Mouse (Mus musculus): Measurements from ENCODE around the gene Camkk2. TPM values are rescaled to one million over a fixed set of nuclear protein-coding genes. Genes with fewer than 3 reads are reported as not detected.

The Camkk2 gene
- total RNA-seq, 2 experiments from 2014 or later: 3.0 to 3.9 TPM

DNA sequence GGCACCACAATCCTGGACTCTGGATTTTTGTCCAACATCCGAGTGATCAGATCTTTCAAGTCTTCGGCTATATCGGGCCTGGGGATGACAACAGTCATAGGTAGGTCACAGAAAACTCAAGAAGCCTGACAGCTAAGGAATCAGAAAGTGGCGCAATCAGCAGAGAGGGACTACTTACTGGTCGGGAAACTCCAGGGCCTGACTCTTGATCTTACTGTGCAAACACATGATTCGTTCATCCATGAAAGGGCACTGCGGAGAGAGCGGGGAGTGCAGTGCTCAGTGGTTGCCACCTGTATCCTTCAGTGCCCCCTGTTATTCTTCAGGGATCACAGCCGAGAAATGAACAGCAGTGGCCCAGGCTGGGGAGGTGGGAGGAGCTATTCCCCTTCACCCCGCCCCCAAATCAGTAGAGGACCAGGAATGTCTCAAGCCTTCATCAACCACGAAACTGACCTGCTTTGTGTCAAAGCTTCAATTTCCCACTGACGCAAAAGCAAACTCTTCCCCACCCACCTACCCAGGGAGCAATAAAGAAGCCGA, 35.3 kb downstream of the Camkk2 start:
- DNase-seq (ENCODE audit: low spot score): no peak

DNA sequence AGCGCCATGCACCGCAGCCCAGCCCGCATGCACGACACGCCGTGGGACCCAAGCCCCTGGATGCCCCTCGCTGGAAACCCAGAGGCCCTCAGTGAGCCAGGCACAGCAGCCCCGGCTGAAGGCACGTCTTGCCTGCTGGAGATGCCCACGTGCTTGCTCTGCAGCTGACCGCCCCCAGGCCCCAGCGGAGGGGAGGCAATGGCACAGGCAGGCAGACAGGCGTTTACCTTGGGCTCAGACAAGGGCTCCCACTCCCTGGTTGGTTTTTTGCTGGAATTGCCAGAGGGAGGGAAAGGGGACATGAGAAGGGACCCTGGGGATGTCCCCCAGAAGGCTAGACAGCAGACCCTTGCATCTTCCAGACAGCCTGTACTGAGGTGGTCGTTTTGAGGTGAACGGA, 42.4 kb downstream of the Camkk2 start:
- no peak for DNase-seq (ENCODE audit: low spot score)

DNA sequence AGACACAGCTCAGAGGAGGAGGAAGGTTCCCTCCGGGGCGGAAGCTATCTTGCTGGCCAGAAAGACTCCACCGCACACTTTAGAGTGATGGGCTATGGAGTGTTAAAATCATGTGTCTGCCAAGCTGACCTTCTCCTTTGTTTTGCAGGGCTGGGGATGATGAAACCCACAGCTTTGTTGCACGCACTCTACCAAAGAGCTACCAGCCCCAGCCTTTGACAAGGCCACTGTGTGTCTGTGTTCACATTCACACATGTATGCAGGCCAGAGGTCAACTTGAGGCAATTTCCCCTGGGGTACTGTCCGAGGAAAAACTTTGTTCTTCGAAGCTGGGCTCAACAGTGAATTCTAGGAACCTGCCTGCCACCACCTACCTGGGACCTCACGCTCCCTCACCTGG, 43.4 kb downstream of the Camkk2 start:
- no peak for DNase-seq (ENCODE audit: low spot score)

DNA sequence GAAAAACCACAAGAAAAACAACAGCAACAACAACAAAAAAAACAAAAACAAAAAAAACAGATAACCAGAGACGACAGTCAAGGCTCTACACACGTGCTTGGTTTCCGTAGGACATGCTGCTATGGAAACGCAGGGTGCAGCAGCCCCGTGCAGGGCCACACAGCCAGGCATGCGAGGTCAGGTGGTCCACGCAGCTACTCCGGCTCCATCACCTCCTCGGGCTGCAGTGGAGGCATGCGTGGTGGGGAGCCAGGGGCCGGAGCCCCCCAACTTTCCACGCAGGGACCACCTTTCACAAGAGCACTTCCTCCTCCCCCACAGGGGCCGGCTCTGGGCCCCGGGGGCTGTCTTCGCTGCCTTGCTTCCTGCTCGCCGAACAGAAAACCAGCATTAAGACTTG, 45.3 kb downstream of the Camkk2 start:
- no peak for DNase-seq (ENCODE audit: low spot score)

DNA sequence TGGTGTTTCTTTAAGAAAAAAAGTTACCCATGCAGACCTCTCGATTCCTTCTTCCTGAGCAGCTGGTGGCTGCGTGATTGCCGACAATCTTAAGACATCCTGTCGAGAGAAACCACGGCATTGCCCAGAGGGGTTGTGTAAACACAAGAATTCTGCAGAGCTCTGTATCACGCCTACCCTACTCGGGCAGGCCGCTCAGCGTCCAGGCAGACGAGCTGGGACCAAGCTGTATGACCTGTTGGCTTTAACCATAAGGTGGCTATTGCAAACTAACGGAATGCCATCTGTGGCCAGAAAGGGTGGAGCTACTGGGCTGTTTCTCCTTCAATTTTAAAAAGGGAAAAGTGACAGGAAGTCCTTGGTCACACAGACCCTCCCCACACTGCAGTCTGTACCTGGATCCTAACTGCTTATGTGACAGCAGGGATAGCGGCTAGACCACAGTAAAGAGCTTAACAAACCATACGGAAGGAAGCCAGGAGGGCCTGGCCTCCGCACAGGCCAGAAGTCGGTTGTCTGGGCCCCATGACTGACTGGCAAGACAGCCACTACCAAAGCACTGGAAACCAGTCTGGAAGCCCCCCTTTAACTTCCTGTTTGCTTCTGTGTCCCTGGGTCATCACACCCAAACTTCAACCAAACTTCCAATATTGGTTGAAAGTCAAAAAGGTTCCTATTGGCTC, 47.1 kb downstream of the Camkk2 start:
- DNase-seq (ENCODE audit: low spot score): no peak

DNA sequence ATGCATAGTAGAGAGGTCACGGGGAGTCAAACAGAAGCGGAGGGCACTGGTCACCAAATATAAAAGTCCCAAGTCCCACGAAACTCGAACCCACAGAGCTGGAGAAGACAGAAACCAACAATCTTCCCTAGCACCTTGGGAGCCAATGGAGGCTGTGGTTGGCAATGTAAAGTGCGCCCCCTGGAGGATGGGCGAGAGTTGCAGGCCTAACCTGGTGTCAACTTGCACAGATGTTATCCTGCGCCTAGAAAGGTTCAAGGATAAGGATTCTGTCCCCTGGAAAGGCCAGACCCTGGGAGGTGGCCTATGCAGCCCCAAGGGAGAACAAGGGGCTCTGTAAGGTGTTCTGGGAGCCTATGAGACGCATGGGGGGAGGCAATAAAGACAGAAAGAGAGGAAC, 47.9 kb downstream of the Camkk2 start:
- peak; percentile 69 for DNase-seq (ENCODE audit: low spot score)

DNA sequence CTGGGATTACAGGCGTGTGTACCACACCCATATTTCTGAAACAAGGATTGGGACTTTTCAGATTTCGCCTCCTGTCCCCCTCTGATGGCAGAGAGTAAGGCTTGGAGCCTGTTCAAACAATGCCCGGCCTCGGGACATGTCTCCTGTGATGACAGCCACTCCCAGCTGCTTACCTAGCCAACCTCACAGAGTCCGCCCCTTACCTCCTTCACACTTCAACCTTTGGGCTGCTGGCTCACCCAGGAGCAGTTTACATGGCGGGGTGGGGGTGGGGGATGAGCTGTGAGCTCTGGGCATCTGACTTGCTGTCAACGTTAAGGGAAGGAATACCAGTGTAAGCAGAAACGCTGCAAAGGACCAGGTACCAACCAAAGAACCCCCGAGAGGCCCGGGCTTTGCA, 48.4 kb downstream of the Camkk2 start:
- DNase-seq (ENCODE audit: low spot score): no peak

DNA sequence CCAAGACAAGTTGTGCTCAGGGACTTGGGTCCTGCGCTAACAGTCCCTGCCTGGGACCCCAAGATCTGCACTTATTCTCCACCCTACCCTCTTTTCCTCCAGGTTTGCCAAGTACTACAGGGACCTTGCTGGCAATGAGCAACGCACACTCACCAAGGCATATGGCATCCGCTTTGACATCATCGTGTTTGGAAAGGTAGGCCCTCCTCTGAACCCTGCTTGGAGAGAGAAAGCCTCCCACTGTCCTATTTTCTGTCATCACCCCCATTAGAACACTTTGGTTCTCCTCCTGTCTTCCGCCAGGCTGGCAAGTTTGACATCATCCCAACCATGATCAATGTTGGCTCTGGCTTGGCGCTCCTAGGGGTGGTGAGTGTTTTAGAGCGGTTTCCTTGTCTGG, 52.1 kb downstream of the Camkk2 start:
- DNase-seq (ENCODE audit: low spot score): no peak

DNA sequence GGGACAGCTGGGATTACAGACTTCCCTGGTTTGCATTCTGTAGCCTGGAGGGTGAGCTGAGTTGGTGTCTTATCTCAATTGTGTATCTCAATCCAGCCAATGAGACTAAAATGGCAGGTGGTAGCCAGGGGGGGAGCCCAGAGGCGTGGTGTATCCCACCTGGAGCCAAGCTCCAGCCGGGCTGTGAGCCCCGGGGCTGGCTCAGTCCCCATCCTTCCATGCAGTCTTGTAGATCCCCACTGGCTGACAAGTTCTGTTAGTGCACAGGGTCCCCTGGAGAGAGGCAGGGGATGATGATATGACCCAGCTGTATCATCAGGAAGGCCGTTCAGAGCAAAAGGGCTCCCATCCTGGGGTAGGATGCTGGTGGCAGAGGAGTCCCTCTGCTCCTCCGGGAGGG, 52.6 kb downstream of the Camkk2 start:
- no peak for DNase-seq (ENCODE audit: low spot score)

DNA sequence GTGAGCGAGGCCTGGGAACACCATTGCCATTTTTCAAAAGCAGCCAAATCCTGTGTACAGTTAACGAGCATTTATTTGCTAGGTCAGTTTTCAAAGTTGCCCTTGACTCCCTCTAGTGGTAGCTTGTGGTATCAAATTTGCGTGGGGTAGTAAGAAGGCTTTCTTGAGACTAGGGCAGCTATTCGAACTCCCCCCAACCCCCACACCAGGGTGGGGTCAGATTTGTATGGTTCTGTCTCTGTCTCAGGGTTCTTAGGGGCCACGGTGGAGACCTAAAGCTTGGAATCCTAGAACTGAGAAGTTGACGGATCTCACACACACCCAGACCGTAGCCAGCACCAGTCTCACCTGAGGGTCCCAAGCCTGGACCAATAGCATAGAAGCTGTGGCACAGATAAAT, 53.1 kb downstream of the Camkk2 start:
- DNase-seq (ENCODE audit: low spot score): peak; percentile 74

DNA sequence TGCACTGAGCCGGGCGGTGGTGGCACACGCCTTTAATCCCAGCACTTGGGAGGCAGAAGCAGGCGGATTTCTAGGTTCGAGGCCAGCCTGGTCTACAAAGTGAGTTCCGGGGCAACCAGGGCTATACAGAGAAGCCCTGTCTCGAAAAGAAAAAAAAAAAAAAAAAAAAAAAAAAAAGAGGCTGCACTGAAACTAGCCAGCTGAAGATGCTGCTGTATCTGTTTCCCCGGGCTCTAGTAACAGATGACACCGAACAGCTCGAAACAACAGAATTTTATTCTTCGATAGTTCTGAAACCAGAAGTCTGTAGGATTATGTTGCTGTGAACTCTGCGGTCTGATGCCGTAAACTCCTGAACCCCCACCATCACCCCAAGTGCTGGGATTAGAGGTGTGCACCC, 53.8 kb downstream of the Camkk2 start:
- DNase-seq (ENCODE audit: low spot score): no peak

DNA sequence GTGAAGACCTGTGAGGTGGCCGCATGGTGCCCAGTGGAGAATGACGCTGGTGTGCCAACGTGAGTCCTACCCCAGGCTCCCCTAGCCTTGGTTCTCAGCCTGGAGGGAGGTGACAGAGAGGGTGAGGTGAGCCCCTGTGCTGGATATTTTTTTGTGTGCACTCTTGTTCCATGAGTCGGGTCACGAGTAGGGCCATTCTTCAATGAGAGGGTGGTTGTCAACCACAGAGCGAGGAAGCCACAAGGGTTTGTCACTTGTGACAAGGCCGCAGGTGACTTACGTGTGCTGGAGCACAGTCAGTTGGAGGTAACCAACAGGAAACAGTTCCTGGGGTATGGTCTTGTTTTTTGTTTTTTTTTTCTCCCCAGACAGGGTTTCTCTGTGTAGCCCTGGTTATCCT, 60.0 kb downstream of the Camkk2 start:
- no peak for DNase-seq (ENCODE audit: low spot score)

DNA sequence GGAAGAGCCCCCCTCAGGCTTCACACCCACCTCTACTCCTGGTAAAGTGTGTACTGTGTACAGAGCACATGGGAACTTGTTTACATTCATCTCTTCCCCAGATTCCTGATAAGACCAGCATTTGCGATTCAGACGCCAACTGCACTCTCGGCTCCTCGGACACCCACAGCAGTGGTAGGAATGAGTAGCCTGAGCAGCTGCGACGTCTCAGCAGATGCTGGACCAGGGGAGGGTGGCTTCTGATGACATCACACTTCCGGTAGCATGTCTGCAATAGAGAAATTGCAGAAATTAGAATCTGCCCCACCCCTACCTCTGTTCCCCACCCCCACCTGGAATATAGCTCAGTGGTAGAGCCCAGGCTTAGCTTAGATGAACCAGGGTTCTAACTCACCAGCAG, 60.8 kb downstream of the Camkk2 start:
- no peak for DNase-seq (ENCODE audit: low spot score)

DNA sequence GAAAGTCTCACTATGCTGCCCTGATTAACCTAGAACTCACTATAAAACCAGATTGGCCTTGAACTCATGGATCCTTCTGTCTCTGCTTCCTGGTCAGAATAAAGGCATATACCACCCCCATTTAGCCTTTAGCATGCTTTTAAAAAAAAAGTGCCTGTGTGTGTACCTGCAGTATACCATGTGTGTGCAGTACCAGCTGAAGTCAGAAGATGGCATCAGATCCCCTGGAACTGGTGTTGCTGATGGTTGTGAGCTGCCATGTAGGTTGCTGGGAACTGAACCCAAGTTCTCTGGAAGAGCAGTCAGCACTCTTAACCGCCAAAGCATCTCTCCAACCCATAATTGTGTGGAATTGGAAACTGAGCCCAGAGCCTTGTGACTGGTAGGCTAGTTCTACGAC, 62.4 kb downstream of the Camkk2 start:
- DNase-seq (ENCODE audit: low spot score): no peak

DNA sequence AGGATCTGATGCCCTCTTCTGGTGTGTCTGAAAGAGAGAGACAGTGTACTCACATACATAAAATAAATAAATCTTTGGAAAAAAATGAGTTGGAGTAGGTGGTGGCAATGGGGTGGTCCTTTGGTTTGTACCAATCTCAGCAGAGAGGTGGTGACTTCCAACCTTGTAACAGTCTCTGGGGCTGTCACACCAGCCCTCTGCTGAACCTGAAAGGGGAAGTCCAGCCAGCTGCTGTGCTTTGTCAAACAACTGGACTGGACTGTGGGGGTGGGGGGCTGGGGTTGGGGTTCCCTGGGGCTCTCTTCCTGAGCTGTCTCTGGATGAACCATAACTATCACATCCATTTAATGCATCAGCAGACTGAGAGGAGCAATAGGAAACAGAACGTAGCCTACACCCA, 63.5 kb downstream of the Camkk2 start:
- no peak for DNase-seq (ENCODE audit: low spot score)

DNA sequence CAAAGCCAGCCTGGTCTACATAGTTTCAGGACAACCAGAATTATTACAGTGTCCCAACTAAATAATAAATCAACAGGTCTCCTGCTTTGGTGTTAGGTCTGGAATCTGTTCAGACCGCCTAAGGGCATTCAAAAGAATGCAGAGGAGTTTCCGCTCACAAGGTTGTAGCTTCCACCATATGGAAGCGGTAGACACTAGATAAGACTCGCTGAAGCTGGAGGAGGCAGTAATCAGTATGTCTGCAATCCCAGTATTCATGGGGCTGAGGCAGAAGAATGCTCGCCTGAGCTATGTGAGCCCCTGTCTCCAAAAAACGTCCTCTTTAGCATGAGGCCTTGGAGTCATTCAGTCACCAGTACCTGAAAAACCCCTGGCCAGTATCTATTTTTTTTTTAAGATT, 70.4 kb downstream of the Camkk2 start:
- no peak for DNase-seq (ENCODE audit: low spot score)

DNA sequence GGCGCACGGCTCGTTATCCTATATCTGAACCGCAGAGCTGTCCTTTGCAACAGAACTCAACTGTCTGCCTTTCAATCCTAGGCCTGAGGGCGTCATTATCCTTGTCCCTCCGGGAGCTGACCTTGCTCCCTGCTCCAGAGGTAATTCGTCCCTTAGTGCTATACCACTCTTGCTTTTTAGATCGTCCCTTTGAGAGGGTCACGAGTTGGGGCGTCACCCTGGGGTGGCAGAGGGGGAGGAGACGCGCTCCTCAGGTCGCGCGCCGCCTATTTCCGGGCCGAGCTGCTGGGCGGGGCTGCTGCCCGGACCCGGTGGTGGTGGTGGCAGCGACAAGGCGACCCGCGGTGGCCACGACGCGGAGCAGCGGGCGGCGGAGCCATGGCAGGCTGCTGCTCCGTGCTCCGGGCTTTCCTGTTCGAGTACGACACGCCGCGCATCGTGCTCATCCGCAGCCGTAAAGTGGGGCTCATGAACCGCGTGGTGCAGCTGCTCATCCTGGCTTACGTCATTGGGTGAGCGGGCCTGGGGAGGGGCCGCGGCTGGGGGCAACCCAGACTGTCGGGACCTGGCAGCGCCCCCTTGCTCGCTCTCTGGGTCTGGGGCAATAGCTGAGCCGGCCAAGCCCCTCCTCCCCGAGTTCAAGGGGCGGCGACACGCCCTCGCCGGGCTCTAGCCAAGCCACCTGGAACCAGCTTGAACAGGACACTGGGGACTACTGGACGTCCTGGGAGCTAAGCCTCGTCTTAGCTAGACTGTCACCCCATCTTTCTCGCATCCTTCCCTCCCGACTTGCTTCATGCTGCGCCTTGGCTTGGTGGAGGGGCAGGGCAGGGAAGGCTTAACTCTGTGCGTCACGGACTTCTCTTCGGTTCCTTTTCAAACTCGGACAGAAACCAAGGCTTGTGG, 71.7 kb downstream of the Camkk2 start, which contains the start of gene P2rx4:
Gene P2rx4 (plus strand): TSS at position 269 of the 906 bp plus-strand sequence.
- DNase-seq (ENCODE audit: low spot score): peak; percentile 74

DNA sequence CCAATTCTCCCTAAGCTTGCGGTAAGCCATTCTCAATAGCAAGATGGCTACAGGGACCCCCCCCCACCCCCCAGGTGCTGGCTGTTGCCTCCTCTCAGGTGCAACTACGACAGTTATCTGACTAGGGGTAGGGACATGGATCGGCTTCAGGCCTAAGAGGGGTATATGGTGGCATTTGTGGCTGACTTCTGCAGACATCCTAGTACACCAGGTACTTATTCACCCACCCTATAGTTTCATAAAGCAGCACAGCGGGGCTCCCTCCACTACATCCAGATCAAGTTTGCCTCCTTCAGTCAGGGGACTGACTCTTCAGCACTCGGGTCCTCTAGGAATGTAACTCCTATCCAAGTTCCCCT, 72.3 kb downstream of the Camkk2 start:
- DNase-seq (ENCODE audit: low spot score): no peak

DNA sequence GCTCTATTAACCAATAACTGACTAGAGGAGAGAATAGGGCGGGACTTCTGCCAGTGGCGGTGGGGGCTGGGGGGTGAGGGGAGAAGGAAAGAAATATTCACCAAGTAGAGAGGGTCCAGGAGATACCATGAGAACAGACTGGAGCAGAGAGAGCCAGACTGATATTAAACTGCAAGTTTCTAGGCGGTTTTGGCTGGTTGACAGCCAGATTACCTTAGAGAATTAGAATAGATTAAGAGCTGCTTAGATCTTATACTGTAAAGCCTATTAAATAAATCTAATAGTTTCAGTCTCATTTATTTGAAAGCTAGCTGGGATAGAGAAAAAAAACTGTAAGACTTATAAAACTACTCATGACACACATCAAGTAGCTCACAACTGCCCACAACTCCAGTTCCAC, 74.0 kb downstream of the Camkk2 start:
- no peak for DNase-seq (ENCODE audit: low spot score)

DNA sequence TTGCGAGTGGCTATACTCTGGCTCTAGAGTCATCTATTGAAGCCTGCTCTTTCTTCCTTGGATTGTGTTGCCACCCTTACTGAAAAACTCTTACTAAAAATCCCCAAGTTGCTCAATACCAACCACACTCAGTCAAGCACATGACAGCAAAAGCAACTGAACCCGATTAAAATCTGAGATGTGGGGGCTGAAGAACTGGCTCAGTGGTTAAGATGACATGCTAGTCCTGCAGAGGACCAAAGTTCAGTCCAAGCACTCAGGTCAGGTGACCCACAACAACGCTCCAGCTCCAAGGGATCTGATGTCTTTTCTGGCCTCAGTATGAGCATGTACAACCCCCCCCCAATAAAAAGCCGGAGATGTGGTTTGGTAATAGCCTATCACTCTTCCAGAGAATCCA, 74.6 kb downstream of the Camkk2 start:
- no peak for DNase-seq (ENCODE audit: low spot score)

DNA sequence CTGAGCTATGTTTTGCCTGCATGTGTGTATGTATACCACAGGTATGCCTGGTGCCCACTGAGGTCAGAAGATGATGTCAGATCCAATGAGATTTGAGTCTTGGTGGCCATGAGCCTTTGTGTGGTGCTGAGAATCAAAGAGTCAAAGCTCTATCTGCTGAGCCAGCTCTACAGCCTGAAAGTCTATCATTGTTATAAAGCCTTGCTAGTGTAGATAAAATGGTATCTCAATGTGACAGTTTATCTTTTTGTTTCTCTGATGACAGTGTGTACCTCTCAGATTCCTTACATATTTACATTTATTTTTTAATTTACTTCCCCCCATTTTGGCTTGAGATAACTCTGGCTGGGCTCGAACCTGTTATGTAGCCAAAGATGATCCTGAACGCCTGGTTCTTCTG, 75.6 kb downstream of the Camkk2 start:
- no peak for DNase-seq (ENCODE audit: low spot score)

DNA sequence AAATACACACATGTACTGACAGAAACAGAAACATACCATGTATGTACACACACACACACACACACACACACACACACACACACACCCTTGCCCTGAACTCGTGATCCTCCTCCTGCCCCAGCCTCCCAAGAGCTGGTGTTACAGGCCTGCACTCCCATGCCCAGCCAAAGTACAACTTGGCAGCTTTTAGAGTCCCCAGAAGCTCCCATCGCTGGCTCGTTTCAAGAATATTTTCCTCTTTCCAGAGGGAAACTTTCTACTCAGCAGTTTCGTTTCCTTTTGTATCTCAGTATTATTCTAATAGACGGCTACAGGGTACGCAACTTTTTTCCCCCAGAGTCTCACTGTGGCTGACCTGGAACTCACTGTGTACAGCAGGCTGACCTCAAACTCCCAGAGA, 77.1 kb downstream of the Camkk2 start:
- peak; percentile 18 for DNase-seq (ENCODE audit: low spot score)

DNA sequence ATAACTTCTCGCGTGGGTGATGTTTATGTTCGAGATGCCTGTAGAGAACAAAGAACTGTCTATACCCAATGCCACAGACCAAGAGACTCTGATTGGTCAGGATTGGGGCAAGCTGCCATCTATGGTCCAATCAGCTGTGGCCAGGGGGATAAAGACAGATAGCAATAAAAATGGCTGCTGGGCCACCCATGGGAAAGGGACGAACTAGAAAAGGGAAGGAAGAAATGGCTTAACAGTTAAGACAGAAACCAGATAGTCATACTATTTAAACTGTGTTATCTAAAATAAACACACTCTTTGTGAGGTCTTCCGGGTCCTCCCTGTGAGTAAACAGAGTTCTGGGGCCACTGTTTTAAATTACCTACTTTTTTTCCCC, 78.4 kb downstream of the Camkk2 start:
- DNase-seq (ENCODE audit: low spot score): no peak
